Mouse (Mus musculus) kidney, embryonic 16.5 days (tissue): ENCODE data around the gene 2010109A12Rik. TPM values are rescaled to one million over a fixed set of nuclear protein-coding genes. Genes with fewer than 3 reads are reported as not detected.

ENCODE experiments used
- ATAC-seq: fragments of 200-750 bp; cut with Nextera tagmentation; 2 replicates; pipeline ENCODE4 v1.8.0; 2017; ENCODE audit warnings: moderate TSS enrichment; ENCODE audit not compliant: low FRiP score, low TSS enrichment
- H3K27ac ChIP-seq: fragments of 300-500 bp; sonication (generic); 2 replicates; pipeline ENCODE4 v1.5.1; 2014; ENCODE audit warnings: low read length
- H3K27me3 ChIP-seq: fragments of 300-500 bp; sonication (generic); 2 replicates; pipeline ENCODE4 v1.6.1; 2014; ENCODE audit warnings: low read length, control low read depth, mixed read lengths; ENCODE audit not compliant: insufficient read depth
- H3K36me3 ChIP-seq: fragments of 300-500 bp; sonication (generic); 2 replicates; pipeline ENCODE4 v1.6.1; 2014; ENCODE audit warnings: low read length, control low read depth, mixed read lengths; ENCODE audit not compliant: insufficient read depth
- H3K4me1 ChIP-seq: fragments of 300-500 bp; sonication (generic); 2 replicates; pipeline ENCODE4 v1.6.1; 2014; ENCODE audit warnings: low read length, control low read depth, mixed read lengths; ENCODE audit not compliant: insufficient read depth
- H3K4me2 ChIP-seq: fragments of 300-500 bp; sonication (generic); replicated peaks from 2 replicates; pipeline ENCODE4 v1.6.1; 2014; ENCODE audit warnings: low read depth, low read length
- H3K4me3 ChIP-seq: fragments of 300-500 bp; sonication (generic); 2 replicates; pipeline ENCODE4 v1.5.1; 2014; ENCODE audit warnings: mild to moderate bottlenecking, low read length
- H3K9ac ChIP-seq: fragments of 300-500 bp; sonication (generic); replicated peaks from 2 replicates; pipeline ENCODE4 v1.6.1; 2014; ENCODE audit warnings: low read length
- H3K9me3 ChIP-seq: fragments of 300-500 bp; sonication (generic); 2 replicates; pipeline ENCODE4 v1.6.1; 2016; ENCODE audit warnings: low read length, control low read depth
- WGBS: fragments of 180-500 bp; shearing (Covaris S2); extraction: QIAGEN DNeasy Blood & Tissue Kit; methylation state at CpG from one replicate; pipeline ENCODE4 v1.1.7; 2014; 5-methylcytosine and 5-hydroxymethylcytosine counted together
- polyA plus RNA-seq: library from polyadenylated mRNA; unstranded; fragments of >200 nt; fragmentation: Nextera tagmentation; extraction: Ambion mirVana; gene quantifications from 2 replicates; pipeline ENCODE4 v1.2.1, GENCODE M21; 2015

The 2010109A12Rik gene
- polyA plus RNA-seq, 1 experiment from 2014 or later = 0.95 TPM

GRCm38 (mm10) chr5:93224549-93224948, 18.2 kb downstream of the 2010109A12Rik start:
- Histone ChIP-seq H3K9me3 (no peaks in the 10 kb centered on the region), H3K4me2 (no peak overlapping the region), H3K27me3 (no peaks in the 10 kb centered on the region), H3K4me1 (no peaks in the 10 kb centered on the region), H3K27ac (no peak overlapping the region), H3K4me3 (no peak overlapping the region), H3K36me3 (no peaks in the 10 kb centered on the region), H3K9ac (no peak overlapping the region)
- no peak for ATAC-seq
- 77% methylated on average over 2 of the region's 2 CpGs for WGBS

GRCm38 (mm10) chr5:93227157-93227556, 20.8 kb downstream of the 2010109A12Rik start:
- H3K4me1 ChIP-seq = no peaks in the 10 kb centered on the region
- WGBS = 92% methylated on average over 3 of the region's 3 CpGs
- no peak overlapping the region for H3K27ac ChIP-seq

GRCm38 (mm10) chr5:93229527-93229926, 23.2 kb downstream of the 2010109A12Rik start:
- Histone ChIP-seq H3K36me3 (no peaks in the 10 kb centered on the region), H3K4me2 (no peak overlapping the region), H3K9ac (no peak overlapping the region), H3K27me3 (no peaks in the 10 kb centered on the region), H3K27ac (no peak overlapping the region), H3K9me3 (no peaks in the 10 kb centered on the region), H3K4me1 (no peaks in the 10 kb centered on the region), H3K4me3 (no peak overlapping the region)
- 83% methylated on average over 2 of the region's 2 CpGs for WGBS
- ATAC-seq = no peak

More at GRCm38 (mm10) chr5:93227157-93227556, 20.8 kb downstream of the 2010109A12Rik start:
- Histone ChIP-seq H3K27me3 (no peaks in the 10 kb centered on the region), H3K36me3 (no peaks in the 10 kb centered on the region), H3K4me3 (no peak overlapping the region), H3K9me3 (no peaks in the 10 kb centered on the region), H3K4me2 (no peak overlapping the region), H3K9ac (no peak overlapping the region)
- ATAC-seq = no peak

GRCm38 (mm10) chr5:93231721-93232120, 25.4 kb downstream of the 2010109A12Rik start:
- H3K4me3 ChIP-seq = no peak overlapping the region
- no peaks in the 10 kb centered on the region for H3K4me1 ChIP-seq
- 55% methylated on average over 3 of the region's 3 CpGs for WGBS

GRCm38 (mm10) chr5:93232838-93233237, 26.5 kb downstream of the 2010109A12Rik start:
- Histone ChIP-seq H3K4me1 (no peaks in the 10 kb centered on the region), H3K36me3 (no peaks in the 10 kb centered on the region), H3K27ac (no peak overlapping the region), H3K9me3 (no peaks in the 10 kb centered on the region), H3K4me2 (no peak overlapping the region), H3K4me3 (no peak overlapping the region), H3K9ac (no peak overlapping the region), H3K27me3 (no peaks in the 10 kb centered on the region)
- no peak for ATAC-seq
- 88% methylated on average over 2 of the region's 2 CpGs for WGBS

More at GRCm38 (mm10) chr5:93231721-93232120, 25.4 kb downstream of the 2010109A12Rik start:
- ATAC-seq = no peak
- Histone ChIP-seq H3K4me2 (no peak overlapping the region), H3K9ac (no peak overlapping the region), H3K27me3 (no peaks in the 10 kb centered on the region), H3K27ac (no peak overlapping the region), H3K36me3 (no peaks in the 10 kb centered on the region), H3K9me3 (no peaks in the 10 kb centered on the region)

- Histone ChIP-seq H3K4me3 (no peak overlapping the region), H3K27ac (no peak overlapping the region), H3K9me3 (no peaks in the 10 kb centered on the region), H3K27me3 (no peaks in the 10 kb centered on the region), H3K4me2 (no peak overlapping the region), H3K4me1 (no peaks in the 10 kb centered on the region), H3K36me3 (no peaks in the 10 kb centered on the region), H3K9ac (no peak overlapping the region)
- WGBS = 60% methylated on average over 4 of the region's 4 CpGs
- no peak for ATAC-seq
Measured at GRCm38 (mm10) chr5:93234130-93234529, 27.8 kb downstream of the 2010109A12Rik start.

GRCm38 (mm10) chr5:93234605-93235004, 28.3 kb downstream of the 2010109A12Rik start:
- 86% methylated on average over 2 of the region's 2 CpGs for WGBS
- H3K4me1 ChIP-seq = no peaks in the 10 kb centered on the region
- no peak overlapping the region for H3K4me2 ChIP-seq

GRCm38 (mm10) chr5:93235888-93236287, 29.6 kb downstream of the 2010109A12Rik start:
- Histone ChIP-seq H3K9me3 (no peaks in the 10 kb centered on the region), H3K9ac (no peak overlapping the region), H3K4me2 (no peak overlapping the region), H3K4me1 (no peaks in the 10 kb centered on the region), H3K27me3 (no peaks in the 10 kb centered on the region), H3K4me3 (no peak overlapping the region), H3K36me3 (no peaks in the 10 kb centered on the region), H3K27ac (no peak overlapping the region)
- no peak for ATAC-seq
- 88% methylated on average over 3 of the region's 3 CpGs for WGBS

More at GRCm38 (mm10) chr5:93234605-93235004, 28.3 kb downstream of the 2010109A12Rik start:
- no peak overlapping the region for H3K27ac ChIP-seq
- H3K9ac ChIP-seq = no peak overlapping the region
- ATAC-seq = no peak
- H3K4me3 ChIP-seq = no peak overlapping the region
- no peaks in the 10 kb centered on the region for H3K36me3 ChIP-seq
- no peaks in the 10 kb centered on the region for H3K9me3 ChIP-seq
- H3K27me3 ChIP-seq = no peaks in the 10 kb centered on the region

- H3K9ac ChIP-seq = no peak overlapping the region
- no peak for ATAC-seq
- H3K9me3 ChIP-seq = no peaks in the 10 kb centered on the region
- no peak overlapping the region for H3K27ac ChIP-seq
- no peaks in the 10 kb centered on the region for H3K36me3 ChIP-seq
- no peaks in the 10 kb centered on the region for H3K27me3 ChIP-seq
- no peak overlapping the region for H3K4me2 ChIP-seq
- H3K4me1 ChIP-seq = no peaks in the 10 kb centered on the region
- 84% methylated on average over 4 of the region's 4 CpGs for WGBS
- H3K4me3 ChIP-seq = no peak overlapping the region
Measured at GRCm38 (mm10) chr5:93236541-93236940, 30.2 kb downstream of the 2010109A12Rik start.

GRCm38 (mm10) chr5:93239590-93240544, 33.5 kb downstream of the 2010109A12Rik start:
- no peak overlapping the region for H3K9ac ChIP-seq
- no peaks in the 10 kb centered on the region for H3K36me3 ChIP-seq
- no peak for ATAC-seq
- no peak overlapping the region for H3K4me3 ChIP-seq
- 79% methylated on average over 8 of the region's 8 CpGs for WGBS
- H3K27ac ChIP-seq = no peak overlapping the region
- H3K4me2 ChIP-seq = no peak overlapping the region
- no peaks in the 10 kb centered on the region for H3K4me1 ChIP-seq
- H3K9me3 ChIP-seq = 0 out of 2 replicates have a peak, but pooled peaks cover 4% of the 10 kb centered on the region
- no peaks in the 10 kb centered on the region for H3K27me3 ChIP-seq
